Mouse (Mus musculus) lung, adult 2 months (tissue): ENCODE data around the gene Onecut3.

ENCODE experiments used
- CTCF ChIP-seq: fragments of 200-500 bp; IDR thresholded peaks from 2 replicates; pipeline ENCODE4 v1.5.1; 2011; ENCODE audit warnings: mild to moderate bottlenecking, low read length, control low read depth; ENCODE audit not compliant: insufficient read depth
- POLR2A ChIP-seq: fragments of 200-500 bp; IDR thresholded peaks from 2 replicates; pipeline ENCODE4 v1.6.1; 2011; ENCODE audit warnings: low read depth, mild to moderate bottlenecking, control low read depth, low read length, borderline replicate concordance; ENCODE audit errors: extremely low read depth

- no peak for TF ChIP-seq CTCF
- no peak for TF ChIP-seq POLR2A
Observed at GRCm38 (mm10) chr10:80519287-80519686, 24.7 kb downstream of the Onecut3 start.
